Mouse (Mus musculus): Measurements from ENCODE around the gene Ankef1. TPM values are rescaled to one million over a fixed set of nuclear protein-coding genes. Genes with fewer than 3 reads are reported as not detected.

Gene Ankef1
- 0.11 TPM for polyA plus RNA-seq (2017; shearing (Covaris generic))

DNA sequence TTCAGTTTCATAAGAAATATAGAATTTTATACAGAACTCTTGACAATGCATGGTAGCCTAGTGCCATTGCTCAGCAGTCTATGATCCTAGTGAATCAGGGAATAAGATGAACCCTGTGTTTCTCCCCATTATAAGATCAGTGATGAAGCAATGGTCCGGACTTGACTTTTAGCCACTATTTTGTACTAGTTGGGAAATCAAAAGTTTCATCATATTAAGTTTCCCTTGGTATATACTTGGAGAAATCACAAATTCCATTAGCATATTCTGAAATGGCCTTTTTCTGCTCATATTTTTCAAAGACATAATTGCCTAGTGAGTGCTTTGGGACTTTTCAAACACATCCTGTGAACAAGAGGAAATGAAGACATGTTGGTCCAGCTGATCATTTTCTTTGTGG lies at the start of gene Ankef1:
Ankef1 (plus strand) TSS at position 260 of the 400 bp plus-strand sequence.

Other genes with a start within 250 kb of the Ankef1 start
- gene Pak7, start 113.9 kb upstream of the Ankef1 start, polyA plus RNA-seq (2017; shearing (Covaris generic)) = 0.17 TPM
- 0.36 TPM for gene Snap25, start 211.5 kb downstream of the Ankef1 start, polyA plus RNA-seq (2017; shearing (Covaris generic))

All from effector memory CD4-positive, alpha-beta T cell, adult 5 months (primary cell).